Mouse (Mus musculus) hindbrain, postnatal 0 days (tissue): ENCODE measurements around the gene Txnrd2. TPM values are rescaled to one million over a fixed set of nuclear protein-coding genes. Genes with fewer than 3 reads are reported as not detected.

Source experiments
- ATAC-seq: fragments of 200-750 bp; cut with Nextera tagmentation; 2 replicates; pipeline ENCODE4 v1.8.0; 2017; ENCODE audit warnings: mild to moderate bottlenecking, moderate TSS enrichment, moderate library complexity
- DNase-seq: peaks from one replicate; pipeline ENCODE4 v3.0.0-alpha.2; 2015; ENCODE audit warnings: low spot score
- H3K27ac ChIP-seq: fragments of 300-500 bp; sonication (generic); 2 replicates; pipeline ENCODE4 v1.5.1; 2014; ENCODE audit warnings: mild to moderate bottlenecking
- H3K27me3 ChIP-seq: fragments of 300-500 bp; sonication (generic); 2 replicates; pipeline ENCODE4 v1.6.1; 2014; ENCODE audit warnings: low read length, mixed read lengths; ENCODE audit not compliant: insufficient read depth
- H3K36me3 ChIP-seq: fragments of 300-500 bp; sonication (generic); 2 replicates; pipeline ENCODE4 v1.6.1; 2014; ENCODE audit warnings: low read length, mixed read lengths; ENCODE audit not compliant: insufficient read depth
- H3K4me1 ChIP-seq: fragments of 300-500 bp; sonication (generic); 2 replicates; pipeline ENCODE4 v1.6.1; 2014; ENCODE audit warnings: antibody characterized with exemption, low read length, mixed read lengths; ENCODE audit not compliant: insufficient read depth
- H3K4me2 ChIP-seq: fragments of 300-500 bp; sonication (generic); 2 replicates; pipeline ENCODE4 v1.6.1; 2014; ENCODE audit warnings: low read depth, mild to moderate bottlenecking, low read length, moderate library complexity, mixed read lengths
- H3K4me3 ChIP-seq: fragments of 300-500 bp; sonication (generic); 2 replicates; pipeline ENCODE4 v1.5.1; 2014; ENCODE audit warnings: low read length
- H3K9ac ChIP-seq: fragments of 300-500 bp; sonication (generic); replicated peaks from 2 replicates; pipeline ENCODE4 v1.6.1; 2014; ENCODE audit warnings: mild to moderate bottlenecking, low read length, moderate library complexity, mixed read lengths
- H3K9me3 ChIP-seq: fragments of 300-500 bp; sonication (generic); 2 replicates; pipeline ENCODE4 v1.6.1; 2016; ENCODE audit warnings: low read length, mixed read lengths
- CTCF ChIP-seq: IDR thresholded peaks from 2 replicates; pipeline ENCODE4 v1.5.1; 2016; ENCODE audit warnings: antibody characterized with exemption, control low read depth, low read depth
- WGBS: fragments of 180-500 bp; shearing (Covaris S2); extraction: QIAGEN DNeasy Blood & Tissue Kit; methylation state at CpG from one replicate; pipeline ENCODE4 v1.1.7; 2014; 5-methylcytosine and 5-hydroxymethylcytosine counted together
- polyA plus RNA-seq: library from polyadenylated mRNA; unstranded; fragments of >200 nt; fragmentation: Nextera tagmentation; extraction: Ambion mirVana; gene quantifications from 2 replicates; pipeline ENCODE4 v1.2.1, GENCODE M21; 2015
- total RNA-seq: library from RNA; depleted of rRNA; stranded (reverse); fragments of >200 nt; gene quantifications from 2 replicates; pipeline ENCODE4 v1.2.3, GENCODE M21; 2014

Gene Txnrd2
- total and polyA plus RNA-seq, 2 experiments from 2014 or later = 23.1 to 41.8 TPM

GRCm38 (mm10) chr16:18416094-18416761 lies 10.0 kb upstream of the Txnrd2 start:
- ATAC-seq (peak; percentile 64), DNase-seq (peak; percentile 30)
- Histone ChIP-seq H3K4me1 (peaks cover 6% of the 10 kb centered on the region), H3K4me3 (no peak overlapping the region), H3K36me3 (peaks cover 5% of the 10 kb centered on the region; the same call in 1 of the 2 replicates), H3K4me2 (no peak overlapping the region), H3K27ac (peak overlapping the region; percentile 59), H3K9ac (0 out of 2 replicates have a peak overlapping the region, but pooled peaks have one; percentile 24), H3K9me3 (no peaks in the 10 kb centered on the region), H3K27me3 (no peaks in the 10 kb centered on the region)
- TF ChIP-seq CTCF = no peak
- WGBS = 52% methylated on average over 18 of the region's 18 CpGs

GRCm38 (mm10) chr16:18416837-18417236 lies 9.3 kb upstream of the Txnrd2 start:
- no peak for ATAC-seq
- peak overlapping the region; percentile 59; the same call in 1 of the 2 replicates for H3K27ac ChIP-seq

GRCm38 (mm10) chr16:18417491-18417890 lies 8.7 kb upstream of the Txnrd2 start:
- H3K4me1 ChIP-seq = no peaks in the 10 kb centered on the region; the same call in 1 of the 2 replicates
- H3K27ac ChIP-seq = no peak overlapping the region
- DNase-seq = no peak
- no peak overlapping the region for H3K4me3 ChIP-seq
- ATAC-seq = no peak
- TF ChIP-seq CTCF = no peak
- no peak overlapping the region for H3K9ac ChIP-seq
- no peak overlapping the region for H3K4me2 ChIP-seq
- no peaks in the 10 kb centered on the region for H3K9me3 ChIP-seq
- WGBS = 96% methylated on average over 5 of the region's 5 CpGs
- H3K27me3 ChIP-seq = no peaks in the 10 kb centered on the region
- H3K36me3 ChIP-seq = peaks cover 5% of the 10 kb centered on the region; the same call in 1 of the 2 replicates

More at GRCm38 (mm10) chr16:18416837-18417236, 9.3 kb upstream of the Txnrd2 start:
- no peak overlapping the region for H3K4me3 ChIP-seq
- no peak for TF ChIP-seq CTCF
- no peaks in the 10 kb centered on the region for H3K9me3 ChIP-seq
- H3K9ac ChIP-seq = 0 out of 2 replicates have a peak overlapping the region, but pooled peaks have one; percentile 24
- DNase-seq = no peak
- no peak overlapping the region for H3K4me2 ChIP-seq
- no peaks in the 10 kb centered on the region; the same call in 1 of the 2 replicates for H3K4me1 ChIP-seq
- no peaks in the 10 kb centered on the region for H3K27me3 ChIP-seq
- peaks cover 5% of the 10 kb centered on the region; the same call in 1 of the 2 replicates for H3K36me3 ChIP-seq
- 72% methylated on average over 3 of the region's 3 CpGs for WGBS

- DNase-seq (no peak), ATAC-seq (no peak)
- no peak overlapping the region for H3K4me3 ChIP-seq
- H3K27me3 ChIP-seq = no peaks in the 10 kb centered on the region
- no peak for TF ChIP-seq CTCF
- H3K4me1 ChIP-seq = no peaks in the 10 kb centered on the region
- H3K9me3 ChIP-seq = no peaks in the 10 kb centered on the region
- H3K27ac ChIP-seq = no peak overlapping the region
- H3K9ac ChIP-seq = no peak overlapping the region
- WGBS = 91% methylated on average over 4 of the region's 4 CpGs
- H3K36me3 ChIP-seq = peaks cover 5% of the 10 kb centered on the region; the same call in 1 of the 2 replicates
- H3K4me2 ChIP-seq = no peak overlapping the region
Observed at GRCm38 (mm10) chr16:18418756-18419602, 7.2 kb upstream of the Txnrd2 start.

- no peak overlapping the region for H3K4me2 ChIP-seq
- H3K4me3 ChIP-seq = no peak overlapping the region
- DNase-seq = no peak
- no peak overlapping the region for H3K9ac ChIP-seq
- WGBS = 100% methylated on average over 1 of the region's 1 CpGs
- H3K9me3 ChIP-seq = no peaks in the 10 kb centered on the region
- no peaks in the 10 kb centered on the region for H3K27me3 ChIP-seq
- no peak overlapping the region for H3K27ac ChIP-seq
- no peak for ATAC-seq
- H3K4me1 ChIP-seq = no peaks in the 10 kb centered on the region; the same call in 1 of the 2 replicates
- TF ChIP-seq CTCF = no peak
- H3K36me3 ChIP-seq = peaks cover 5% of the 10 kb centered on the region; the same call in 1 of the 2 replicates
Observed at GRCm38 (mm10) chr16:18419603-18420026, 6.6 kb upstream of the Txnrd2 start.

GRCm38 (mm10) chr16:18420571-18420970 lies 5.6 kb upstream of the Txnrd2 start:
- WGBS = 73% methylated on average over 3 of the region's 3 CpGs
- Histone ChIP-seq H3K27ac (no peak overlapping the region), H3K36me3 (peaks cover 5% of the 10 kb centered on the region; the same call in 1 of the 2 replicates), H3K9me3 (no peaks in the 10 kb centered on the region), H3K9ac (no peak overlapping the region), H3K4me1 (peaks cover 5% of the 10 kb centered on the region), H3K4me2 (no peak overlapping the region), H3K4me3 (no peak overlapping the region), H3K27me3 (no peaks in the 10 kb centered on the region)
- ATAC-seq (no peak), DNase-seq (no peak)
- no peak for TF ChIP-seq CTCF
